Mouse (Mus musculus) heart, adult 2 months (tissue): ENCODE data around the gene Gpc4.

Source experiments
- CTCF ChIP-seq: fragments of 200-600 bp; IDR thresholded peaks from 2 replicates; pipeline ENCODE4 v1.8.1; 2022; ENCODE audit warnings: antibody characterized with exemption, mild to moderate bottlenecking, moderate library complexity
- EP300 ChIP-seq: fragments of 200-500 bp; IDR thresholded peaks from 2 replicates; pipeline ENCODE4 v1.6.1; 2011; ENCODE audit warnings: low read depth, low read length, control low read depth; ENCODE audit not compliant: insufficient read depth
- POLR2A ChIP-seq: fragments of 200-500 bp; IDR thresholded peaks from 2 replicates; pipeline ENCODE4 v1.6.1; 2011; ENCODE audit warnings: mild to moderate bottlenecking, low read depth, low read length, control low read depth; ENCODE audit not compliant: insufficient read depth

DNA sequence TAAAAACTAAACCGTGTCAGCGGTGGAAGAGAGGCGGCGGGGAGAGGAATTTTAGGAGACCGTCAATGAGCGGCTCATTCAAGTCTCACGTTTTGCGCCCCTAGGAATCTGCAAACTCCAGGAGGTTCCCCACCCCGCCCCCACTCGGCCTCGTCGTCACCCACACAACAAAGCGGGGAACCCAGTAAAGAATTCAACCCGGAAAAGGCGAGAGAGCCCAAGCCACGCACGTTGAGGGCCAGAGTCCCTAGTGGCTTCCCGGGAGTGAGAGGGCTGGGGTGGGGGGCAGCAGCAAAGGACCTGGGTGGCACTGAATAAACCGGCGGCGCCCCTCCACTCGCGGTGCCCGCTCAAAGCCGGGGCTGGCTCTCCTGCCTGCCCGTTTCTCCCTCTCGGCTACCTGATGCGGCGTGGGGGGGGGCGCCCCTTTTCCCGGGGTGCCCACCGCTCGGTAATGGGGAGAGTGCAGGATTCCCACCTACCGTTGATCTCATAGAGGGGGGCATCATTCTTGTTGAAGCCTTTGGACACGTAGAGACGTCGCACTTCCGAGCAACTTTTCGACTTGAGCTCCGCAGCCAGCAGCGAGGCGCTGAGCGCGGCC is 816 bp downstream of the Gpc4 start:
- TF ChIP-seq POLR2A: no peak
- TF ChIP-seq CTCF: no peak
- TF ChIP-seq EP300: no peak
